Mouse (Mus musculus) cerebellum, adult 2 months (tissue): ENCODE data around the gene Pde4c. TPM values are rescaled to one million over a fixed set of nuclear protein-coding genes. Genes with fewer than 3 reads are reported as not detected.

Source experiments
- DNase-seq, 2 experiments: peaks; one replicate each; pipeline ENCODE4 v3.0.0; 2021
- H3K27ac ChIP-seq: fragments of 200-500 bp; 2 replicates; pipeline ENCODE4 v1.5.1; 2012; ENCODE audit warnings: low read length, control low read depth, inconsistent platforms; ENCODE audit not compliant: insufficient read depth
- H3K27me3 ChIP-seq: fragments of 200-500 bp; 2 replicates; pipeline ENCODE4 v1.6.1; 2012; ENCODE audit warnings: inconsistent platforms, mild to moderate bottlenecking, low read length, moderate library complexity; ENCODE audit not compliant: control insufficient read depth, insufficient read depth
- H3K4me1 ChIP-seq: fragments of 200-500 bp; 2 replicates; pipeline ENCODE4 v1.6.1; 2011; ENCODE audit warnings: low read length; ENCODE audit not compliant: control insufficient read depth, insufficient read depth
- H3K4me3 ChIP-seq: fragments of 200-500 bp; replicated peaks from 2 replicates; pipeline ENCODE3; 2011; ENCODE audit warnings: mild to moderate bottlenecking, low read depth, low read length, control low read depth; ENCODE audit not compliant: insufficient read depth
- CTCF ChIP-seq: fragments of 200-500 bp; IDR thresholded peaks from 2 replicates; pipeline ENCODE4 v1.5.1; 2011; ENCODE audit warnings: low read depth, mild to moderate bottlenecking, control low read depth, low read length, moderate library complexity, borderline replicate concordance; ENCODE audit not compliant: insufficient read depth
- POLR2A ChIP-seq: fragments of 200-500 bp; IDR thresholded peaks from 2 replicates; pipeline ENCODE4 v1.6.1; 2011; ENCODE audit warnings: low read length, control low read depth, borderline replicate concordance; ENCODE audit not compliant: insufficient read depth
- WGBS: fragments of 180-500 bp; shearing (Covaris S2); methylation state at CpG from one replicate; pipeline ENCODE4 v1.1.7; 2018; 5-methylcytosine and 5-hydroxymethylcytosine counted together
- polyA plus RNA-seq: library from polyadenylated mRNA; depleted of rRNA; stranded (reverse); fragments of >200 nt; gene quantifications from 2 replicates; pipeline ENCODE4 v1.2.3, GENCODE M21; 2012; rRNA removed

Gene Pde4c
- 2.5 and 3.0 TPM in 2 replicates for polyA plus RNA-seq

DNA sequence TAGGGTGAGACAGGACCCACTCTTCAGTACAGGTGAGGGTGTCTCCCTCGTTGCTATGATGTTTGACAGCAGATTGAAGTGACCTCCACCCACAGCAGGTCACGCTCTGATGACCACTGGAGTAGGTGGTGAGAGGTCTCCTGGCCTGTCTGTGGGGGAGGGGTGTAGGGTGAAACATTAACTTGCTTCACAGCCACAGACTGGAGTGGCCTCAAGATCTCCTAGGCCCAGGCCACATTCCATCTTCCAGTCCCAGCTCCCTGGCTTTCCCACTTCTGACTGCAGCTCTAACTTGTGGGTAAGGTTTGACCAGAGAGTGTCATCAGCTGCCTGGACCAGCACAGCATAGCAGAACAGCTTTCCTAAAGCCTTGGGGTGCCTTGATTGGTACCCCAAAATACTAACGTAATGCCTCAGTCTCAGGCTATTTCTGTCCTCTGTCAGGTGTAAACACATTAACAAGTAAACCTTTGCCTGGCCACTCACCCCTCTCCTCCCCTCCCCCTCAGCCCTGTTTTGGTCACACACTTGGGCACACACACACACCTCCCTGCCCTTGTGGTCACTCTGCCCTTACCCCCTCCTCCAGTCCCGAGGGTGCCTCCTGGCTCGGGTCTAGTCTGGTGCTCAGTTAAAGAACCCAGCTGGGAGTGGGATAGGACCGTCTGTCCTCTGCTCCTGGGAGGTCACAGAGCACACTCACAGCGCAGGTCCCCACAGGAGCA is at the start of gene Pde4c:
Gene Pde4c, plus strand, starts transcription at position 235 of the 725 bp plus-strand sequence.
- Histone ChIP-seq H3K27me3 (no peaks in the 10 kb centered on the region), H3K4me3 (no peak within 1 kb of the TSS), H3K4me1 (no peaks in the 10 kb centered on the region), H3K27ac (no peak within 1 kb of the TSS)
- TF ChIP-seq POLR2A (no peak), CTCF (no peak)
- WGBS = 63% methylated on average over 7 of the region's 7 CpGs
- DNase-seq = no peak

DNA sequence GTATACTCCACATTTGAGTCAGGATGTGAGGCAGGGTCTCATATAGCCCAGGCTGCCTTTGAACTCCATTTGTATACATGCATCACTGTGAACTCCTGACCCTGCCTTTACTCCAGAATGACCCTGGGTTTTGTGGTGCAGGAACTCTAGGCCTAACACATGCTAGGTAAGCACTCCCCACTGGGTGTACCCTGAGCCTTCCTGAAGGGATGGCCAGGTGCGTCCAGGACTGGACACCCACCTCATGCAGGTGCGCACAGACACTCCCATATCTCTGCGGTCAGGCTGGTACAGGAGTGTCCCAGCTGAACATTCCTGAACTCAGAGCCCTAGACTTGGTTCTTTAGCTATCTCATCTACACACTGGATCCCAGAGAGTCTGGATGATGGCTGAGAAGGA is 49.4 kb upstream of the Pde4c start:
- TF ChIP-seq CTCF (no peak), POLR2A (no peak)
- peak overlapping the region; percentile 76 for H3K4me3 ChIP-seq
- no peaks in the 10 kb centered on the region for H3K27me3 ChIP-seq
- peak overlapping the region; percentile 98 for H3K27ac ChIP-seq
- H3K4me1 ChIP-seq = peaks cover 10% of the 10 kb centered on the region
- WGBS = 82% methylated on average over 3 of the region's 3 CpGs
- DNase-seq = peak in 1 of 2 experiments; percentile 31

DNA sequence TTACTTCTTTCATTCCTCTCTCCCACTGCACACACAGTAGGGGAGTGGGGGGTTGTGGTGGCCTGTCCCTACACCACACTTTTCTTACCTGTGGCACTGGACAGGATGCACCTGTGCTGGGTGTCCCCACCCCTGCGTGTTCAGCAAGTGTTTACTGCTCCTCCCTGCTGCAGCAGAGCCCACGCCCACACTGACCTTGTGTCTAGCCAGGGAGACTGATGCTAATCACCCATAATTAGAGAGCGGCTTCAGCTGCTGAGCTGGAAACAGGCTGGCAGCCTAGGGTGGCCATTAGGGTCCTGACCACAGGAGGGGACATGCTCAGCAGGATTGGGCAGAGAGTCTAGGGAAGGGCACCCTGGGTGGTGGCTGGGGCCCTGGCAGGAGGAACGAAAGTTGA is 48.8 kb upstream of the Pde4c start:
- H3K4me3 ChIP-seq = no peak overlapping the region
- H3K27me3 ChIP-seq = no peaks in the 10 kb centered on the region
- H3K27ac ChIP-seq = peak overlapping the region; percentile 98; the same call in 1 of the 2 replicates
- DNase-seq = no peak
- TF ChIP-seq POLR2A = no peak
- TF ChIP-seq CTCF = no peak
- 71% methylated on average over 4 of the region's 4 CpGs for WGBS
- peaks cover 10% of the 10 kb centered on the region for H3K4me1 ChIP-seq

DNA sequence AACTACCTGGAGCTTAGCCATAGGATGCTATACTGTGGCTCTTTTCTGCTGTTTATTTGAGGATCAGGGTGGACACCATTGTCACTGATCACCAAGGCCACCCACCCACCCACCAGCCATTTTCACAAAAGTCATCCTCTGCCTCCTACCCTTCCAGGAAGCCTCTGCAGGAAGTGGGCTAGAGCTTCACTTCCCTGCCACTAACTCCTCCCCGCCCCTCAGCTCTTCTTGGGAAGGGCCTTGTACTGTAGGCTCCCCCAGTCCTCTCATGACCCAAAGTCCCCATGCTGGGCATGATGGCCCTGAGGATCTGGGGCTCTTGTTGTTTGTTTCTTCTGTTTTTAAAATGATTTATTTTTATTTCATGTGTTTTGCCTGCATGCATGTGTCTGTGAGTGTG is 48.2 kb upstream of the Pde4c start:
- TF ChIP-seq CTCF = no peak
- no peak for TF ChIP-seq POLR2A
- H3K4me1 ChIP-seq = peaks cover 10% of the 10 kb centered on the region
- 100% methylated on average over 1 of the region's 1 CpGs for WGBS
- H3K27ac ChIP-seq = no peak overlapping the region
- no peak overlapping the region for H3K4me3 ChIP-seq
- H3K27me3 ChIP-seq = no peaks in the 10 kb centered on the region
- no peak for DNase-seq

DNA sequence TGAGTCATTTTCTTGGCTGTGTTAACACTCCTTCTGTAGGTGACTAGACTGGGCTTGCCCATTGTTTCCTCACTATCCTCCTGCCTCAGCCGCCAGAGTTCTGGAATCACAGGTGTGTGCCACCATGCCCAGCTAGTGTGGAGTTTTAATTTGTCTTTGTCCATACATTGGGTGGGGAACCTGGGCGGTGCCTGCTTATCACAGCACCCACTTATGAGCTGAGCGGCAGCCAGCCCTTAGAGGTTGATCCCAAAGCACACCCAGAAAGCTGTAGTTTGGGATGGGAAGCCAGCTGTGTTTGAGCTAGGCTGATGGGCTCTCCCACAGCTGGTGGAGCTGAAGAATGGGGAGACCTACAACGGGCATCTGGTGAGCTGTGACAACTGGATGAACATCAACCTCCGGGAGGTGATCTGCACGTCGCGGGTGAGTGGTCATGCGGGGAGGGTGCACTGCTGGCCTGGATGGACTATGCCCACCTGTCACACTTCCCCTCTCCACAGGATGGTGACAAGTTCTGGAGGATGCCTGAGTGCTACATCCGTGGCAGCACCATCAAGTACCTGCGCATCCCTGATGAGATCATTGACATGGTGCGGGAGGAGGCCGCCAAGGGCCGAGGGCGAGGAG is 46.0 kb upstream of the Pde4c start:
- 83% methylated on average over 15 of the region's 15 CpGs for whole genome bisulfite sequencing
- DNase-seq = no peak
- Histone ChIP-seq H3K4me3 (no peak overlapping the region), H3K27me3 (no peaks in the 10 kb centered on the region), H3K4me1 (peaks cover 14% of the 10 kb centered on the region), H3K27ac (no peak overlapping the region)
- no peak for TF ChIP-seq CTCF
- no peak for TF ChIP-seq POLR2A

DNA sequence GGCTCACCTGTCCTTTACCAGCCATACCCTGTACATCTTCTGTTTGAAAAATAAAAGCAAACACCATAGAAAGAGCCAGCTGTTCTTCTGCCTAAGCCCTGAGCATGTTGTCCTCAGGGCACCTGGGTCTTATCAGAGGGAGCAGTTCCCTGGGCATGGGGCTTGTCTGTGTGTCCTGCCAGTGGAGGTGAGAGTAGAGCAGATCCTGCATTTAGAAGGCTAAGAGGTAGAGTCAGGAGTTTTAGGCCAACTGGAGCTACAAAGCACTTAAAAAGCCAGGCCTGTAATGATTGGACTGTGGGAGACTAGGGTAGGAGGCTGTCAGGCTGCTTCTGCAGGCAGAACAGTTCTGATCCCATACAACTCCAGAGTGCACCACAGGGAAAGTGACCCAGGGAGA is 44.8 kb upstream of the Pde4c start:
- H3K27ac ChIP-seq = no peak overlapping the region
- no peak for DNase-seq
- no peak overlapping the region for H3K4me3 ChIP-seq
- peaks cover 14% of the 10 kb centered on the region for H3K4me1 ChIP-seq
- TF ChIP-seq POLR2A (no peak), CTCF (no peak)
- H3K27me3 ChIP-seq = no peaks in the 10 kb centered on the region

DNA sequence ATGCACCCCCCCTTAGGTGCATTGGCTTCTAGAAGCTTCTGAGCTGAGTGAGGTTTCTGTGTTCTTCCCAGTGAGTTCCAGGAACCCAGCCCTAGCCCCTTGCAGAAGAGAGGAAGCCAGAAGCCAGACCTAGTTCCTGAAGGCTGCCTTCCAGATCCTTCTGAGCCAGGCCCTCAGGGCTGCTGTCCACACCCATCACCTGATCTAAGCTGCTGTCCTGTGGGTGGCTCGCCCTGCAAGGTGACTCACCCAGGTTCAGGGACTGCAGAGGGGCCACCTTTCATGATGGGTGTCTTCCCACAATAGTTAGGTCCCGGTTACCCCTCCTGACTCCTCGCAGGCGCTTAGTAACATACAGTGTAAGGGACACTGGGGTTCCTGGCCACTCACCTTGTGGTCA is 44.1 kb upstream of the Pde4c start:
- Histone ChIP-seq H3K4me3 (no peak overlapping the region), H3K4me1 (peaks cover 14% of the 10 kb centered on the region), H3K27ac (no peak overlapping the region), H3K27me3 (no peaks in the 10 kb centered on the region)
- no peak for DNase-seq
- TF ChIP-seq POLR2A = no peak
- WGBS = 93% methylated on average over 4 of the region's 4 CpGs

DNA sequence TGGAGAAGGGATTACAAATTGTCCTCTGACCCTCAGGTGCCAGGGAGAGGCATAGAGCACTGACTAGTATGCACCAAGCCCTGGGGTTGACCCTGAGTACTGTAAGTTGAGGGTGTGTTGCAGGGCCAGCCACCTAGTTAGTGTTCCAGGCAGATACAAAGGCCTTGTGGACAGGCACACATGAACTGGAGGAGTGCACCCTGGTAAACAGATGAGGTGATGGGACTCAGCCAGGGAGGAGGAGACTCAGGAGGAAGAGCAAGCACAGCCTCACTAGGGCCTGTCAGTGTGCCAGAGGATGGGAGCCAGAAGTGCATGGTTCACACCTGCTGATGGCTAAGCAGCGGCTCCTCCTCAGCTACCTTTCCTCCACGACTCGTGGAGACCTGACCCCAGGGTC is 43.5 kb upstream of the Pde4c start:
- no peaks in the 10 kb centered on the region for H3K27me3 ChIP-seq
- H3K4me1 ChIP-seq = peaks cover 10% of the 10 kb centered on the region; the same call in 1 of the 2 replicates
- no peak overlapping the region for H3K4me3 ChIP-seq
- 21% methylated on average over 3 of the region's 3 CpGs for WGBS
- no peak overlapping the region for H3K27ac ChIP-seq
- DNase-seq = no peak
- TF ChIP-seq CTCF = no peak
- TF ChIP-seq POLR2A = no peak
